Mouse (Mus musculus) 3134 (cell line): ENCODE results near the gene Hs3st1.
"Not testable (repeated sequence)": the region's sequence is repeated elsewhere in the genome, so short reads cannot be mapped to it uniquely, and the experiment has no call there.

Experiments
- DNase-seq: peaks from one replicate; pipeline ENCODE4 v3.0.0-alpha.2; 2011; ENCODE audit warnings: low spot score; ENCODE audit not compliant: insufficient read length; ENCODE audit errors: extremely low read depth

The Hs3st1 gene

GRCm38 (mm10) chr5:39755375-39755774, at the start of gene Hs3st1:
Gene Hs3st1, minus strand, starts transcription at chr5:39755475.
- DNase-seq: not testable (repeated sequence)

DNA sequence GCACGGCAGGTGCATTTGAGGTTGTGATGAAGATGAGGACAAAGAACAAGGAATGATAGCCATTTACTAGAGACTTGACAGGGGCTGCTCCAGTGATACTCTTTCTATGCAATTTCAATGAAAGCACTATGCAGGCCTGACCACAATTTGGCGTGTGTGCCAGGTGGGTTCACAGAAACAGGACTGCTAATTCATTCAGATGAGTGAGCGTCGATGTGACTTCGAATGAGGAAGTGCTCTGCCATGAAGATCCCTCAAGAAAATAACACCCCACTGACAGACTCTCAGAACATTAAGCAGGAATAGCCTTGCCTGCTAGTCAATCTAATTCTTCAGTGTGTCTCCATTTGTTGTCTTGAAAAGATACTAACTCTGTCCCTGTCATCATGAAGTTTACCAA, 49.4 kb upstream of the Hs3st1 start:
- DNase-seq: no peak

- DNase-seq: no peak
Observed at GRCm38 (mm10) chr5:39803941-39804340, 48.7 kb upstream of the Hs3st1 start.

- DNase-seq: no peak
Observed at GRCm38 (mm10) chr5:39803457-39803856, 48.2 kb upstream of the Hs3st1 start.

- no peak for DNase-seq
Observed at GRCm38 (mm10) chr5:39802110-39802509, 46.8 kb upstream of the Hs3st1 start.

GRCm38 (mm10) chr5:39777094-39777710, 21.9 kb upstream of the Hs3st1 start:
- DNase-seq: no peak

DNA sequence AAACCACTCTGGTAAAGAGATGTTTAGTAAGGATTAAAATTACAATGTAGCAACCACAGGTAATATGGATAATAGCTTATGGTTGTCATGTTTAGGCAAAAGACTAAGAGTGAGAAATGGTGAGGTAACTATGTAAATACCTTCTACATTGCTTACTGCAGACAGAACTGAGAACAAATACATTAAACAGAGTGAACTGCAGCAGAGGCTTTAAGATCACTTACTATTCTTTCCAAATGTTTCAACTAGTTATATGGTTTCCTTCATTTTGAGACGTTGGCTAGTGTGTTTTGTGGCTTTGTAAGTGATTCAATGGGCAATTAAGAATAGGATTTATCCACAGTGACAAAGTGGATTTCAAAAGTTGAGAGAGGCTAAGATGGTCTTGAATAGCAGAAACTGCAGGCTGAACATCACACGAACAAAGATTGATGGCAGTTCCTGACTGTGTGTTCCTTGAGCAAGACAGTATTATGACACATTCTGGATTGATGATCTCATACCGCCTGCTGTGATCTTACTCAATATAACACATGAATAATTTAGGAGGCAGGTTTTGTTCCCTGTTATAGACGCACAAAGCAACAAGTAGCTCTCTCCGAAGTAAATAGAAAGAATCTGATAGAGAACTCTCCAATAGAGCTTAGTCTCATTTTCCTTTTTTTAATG, 16.5 kb upstream of the Hs3st1 start:
- no peak for DNase-seq

DNA sequence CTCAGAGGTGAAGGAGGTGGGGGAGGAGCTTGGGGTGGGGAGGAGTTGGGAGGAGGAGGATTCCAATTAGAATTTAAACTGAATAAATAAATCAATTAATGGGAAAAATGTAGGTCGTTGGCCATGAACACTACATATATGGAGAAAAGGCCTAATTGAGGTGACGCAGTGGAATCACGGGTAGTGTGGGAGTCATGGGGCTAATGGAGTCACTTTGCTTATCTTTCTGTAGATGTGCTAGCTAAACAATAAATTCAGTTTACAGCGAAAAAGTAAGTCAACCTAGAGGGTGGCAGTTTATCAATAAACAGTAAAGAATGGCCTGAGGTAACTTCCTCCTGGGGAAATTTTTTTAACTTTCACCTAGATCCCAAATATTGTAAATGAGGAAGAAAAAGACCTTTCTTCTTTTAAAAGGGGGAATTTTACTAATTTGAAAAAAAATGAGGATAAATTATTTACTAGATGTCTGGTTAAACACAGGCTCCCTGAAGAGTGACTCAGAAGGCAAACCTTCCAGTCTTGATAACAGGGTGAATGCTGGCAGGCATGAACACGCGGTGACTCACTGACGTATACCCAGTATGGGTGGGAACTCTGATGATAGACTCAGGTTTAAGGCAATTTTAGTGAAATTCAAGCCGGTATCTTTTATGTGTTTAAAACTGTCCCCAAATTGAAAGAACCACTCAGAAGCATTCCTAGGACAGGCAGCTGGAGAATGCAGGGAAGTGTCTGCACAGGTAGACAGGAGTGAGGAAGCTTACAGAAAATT, 6.6 kb upstream of the Hs3st1 start:
- no peak for DNase-seq

DNA sequence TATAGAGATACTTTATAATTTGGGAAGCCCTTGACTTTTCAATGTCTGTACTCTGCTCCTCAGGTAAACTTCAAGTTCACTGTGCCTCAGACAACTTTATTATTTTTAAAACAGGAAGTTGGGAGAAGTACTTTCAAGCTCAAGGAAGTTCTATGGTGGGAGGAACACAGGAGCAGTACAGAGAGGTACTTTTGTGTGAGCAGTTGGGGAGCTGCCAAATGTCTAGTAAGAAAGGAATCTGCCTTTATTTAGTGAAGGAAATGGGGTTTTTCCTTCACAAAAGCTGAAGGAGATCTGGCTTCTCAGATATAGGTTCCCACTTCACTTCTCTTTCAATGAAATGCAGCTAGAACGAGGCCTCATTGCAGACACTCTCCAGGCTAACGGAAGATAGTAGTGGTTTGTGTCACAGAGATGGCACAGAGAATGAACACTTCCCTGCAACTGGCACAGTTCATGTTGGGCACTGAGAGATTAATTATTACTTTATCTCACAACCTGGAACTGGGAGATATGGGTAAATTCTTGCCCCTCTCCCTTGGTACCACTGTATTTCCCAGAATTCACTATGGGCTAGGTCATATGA, 3.7 kb upstream of the Hs3st1 start:
- DNase-seq: no peak

DNA sequence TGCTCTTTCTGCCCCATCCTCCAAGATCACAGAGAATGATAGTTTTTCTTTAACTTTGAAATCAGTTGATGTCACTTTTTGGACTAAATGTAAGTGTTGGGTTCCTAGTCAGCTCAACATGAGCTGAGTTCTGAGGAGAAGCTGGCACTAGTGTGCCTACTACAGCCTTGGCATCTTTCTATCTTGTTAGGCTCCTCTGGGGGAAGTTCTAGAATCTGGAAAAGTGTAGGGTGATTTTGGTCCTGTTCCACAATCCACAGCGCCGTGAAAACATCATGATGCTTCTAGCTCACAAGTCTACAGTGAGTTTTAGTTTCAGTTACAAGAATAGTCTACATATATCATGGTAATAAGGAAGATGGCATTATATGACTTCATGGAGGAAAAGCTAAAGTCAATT, 18.4 kb downstream of the Hs3st1 start:
- DNase-seq: no peak

DNA sequence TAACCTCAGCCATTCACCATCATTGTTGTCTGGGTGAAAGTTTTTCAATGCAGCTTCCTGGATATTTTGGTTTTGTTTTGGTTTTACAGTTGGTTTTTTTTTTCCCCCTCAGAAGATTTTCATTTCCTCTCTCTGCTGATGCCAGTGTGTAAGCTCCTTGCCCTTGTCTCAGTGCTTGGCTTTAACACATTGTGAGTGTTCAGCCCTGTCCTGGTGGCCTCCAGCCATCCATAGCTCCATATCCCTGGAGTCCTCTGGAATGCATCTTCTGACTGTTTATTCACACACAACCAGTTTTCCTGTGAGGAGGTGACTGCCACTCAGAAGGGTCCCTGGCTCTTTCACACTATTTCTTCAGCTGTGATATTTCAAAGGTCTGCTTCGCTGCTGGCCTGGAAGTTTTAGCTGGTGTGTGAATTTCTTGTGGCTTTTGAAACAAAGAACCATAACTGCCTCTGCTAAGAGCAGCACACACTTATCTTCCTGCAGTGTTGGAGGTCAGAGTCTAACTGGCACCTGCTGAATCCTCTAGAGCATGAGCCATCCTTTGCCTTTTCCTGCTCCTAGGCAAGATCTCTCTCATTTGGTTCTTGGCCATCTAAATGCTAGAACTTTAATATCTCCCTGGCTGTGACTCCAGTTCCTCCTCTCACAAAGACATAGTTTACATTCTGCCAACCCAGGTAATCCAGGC, 21.4 kb downstream of the Hs3st1 start:
- DNase-seq: no peak

GRCm38 (mm10) chr5:39733013-39733749, 22.1 kb downstream of the Hs3st1 start:
- DNase-seq: no peak

GRCm38 (mm10) chr5:39715694-39716550, 39.4 kb downstream of the Hs3st1 start:
- DNase-seq: no peak

DNA sequence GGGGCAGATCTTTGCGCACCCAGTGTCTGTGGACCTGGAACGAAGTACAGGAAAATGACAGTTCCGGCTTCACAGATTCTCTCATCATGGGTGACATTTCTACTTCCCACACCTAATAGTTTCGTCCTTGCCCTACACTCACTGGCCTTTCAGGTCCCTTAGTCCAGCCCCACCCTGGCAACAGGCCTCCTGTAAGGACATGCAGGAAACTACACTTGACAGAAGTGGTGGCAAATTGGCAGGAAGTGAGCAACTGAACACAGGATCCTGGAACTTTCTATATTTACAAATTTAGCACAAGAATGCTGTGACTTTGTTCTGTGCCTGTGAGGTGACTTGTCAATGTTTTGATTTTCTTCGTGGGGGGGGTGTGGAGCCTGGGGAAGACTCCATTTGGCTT, 40.1 kb downstream of the Hs3st1 start:
- DNase-seq: no peak

DNA sequence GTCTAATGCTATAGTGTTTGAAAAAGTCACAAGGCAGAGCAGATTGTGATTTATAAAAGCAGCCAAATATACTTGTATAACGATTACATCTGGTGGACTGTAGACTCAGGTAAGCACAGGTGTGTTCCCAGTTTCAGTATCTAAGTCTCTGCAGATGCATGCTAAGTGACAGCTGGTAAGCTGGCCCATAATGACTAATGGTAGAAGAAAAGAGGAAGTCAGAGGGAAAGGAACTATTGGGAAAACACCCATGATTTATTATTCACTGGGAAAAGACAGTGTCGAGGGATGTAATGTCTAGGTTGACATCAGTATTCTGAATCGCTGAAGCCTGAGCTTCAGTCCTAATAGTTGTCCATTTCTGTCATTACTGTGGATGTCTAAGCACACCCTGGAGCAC, 49.7 kb downstream of the Hs3st1 start:
- no peak for DNase-seq

DNA sequence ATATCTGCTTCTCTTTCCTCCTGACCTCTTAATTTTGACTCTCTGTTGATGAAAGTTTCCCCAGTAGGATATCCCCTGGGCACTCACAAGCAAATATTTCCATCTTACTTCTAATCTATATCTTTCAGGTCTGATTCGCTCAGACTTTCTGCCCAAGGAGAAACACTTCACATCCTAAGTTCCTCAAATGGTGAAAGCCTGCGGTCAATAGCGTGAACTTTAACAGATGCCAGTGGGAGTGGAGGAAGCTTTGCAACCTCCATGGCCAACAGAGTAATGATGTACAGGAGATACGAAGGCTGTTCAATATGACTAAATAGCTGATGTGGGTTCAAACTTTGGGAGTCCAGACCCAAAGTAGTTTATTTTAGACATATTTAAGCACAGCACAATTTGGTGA, 94.4 kb downstream of the Hs3st1 start:
- DNase-seq: no peak

DNA sequence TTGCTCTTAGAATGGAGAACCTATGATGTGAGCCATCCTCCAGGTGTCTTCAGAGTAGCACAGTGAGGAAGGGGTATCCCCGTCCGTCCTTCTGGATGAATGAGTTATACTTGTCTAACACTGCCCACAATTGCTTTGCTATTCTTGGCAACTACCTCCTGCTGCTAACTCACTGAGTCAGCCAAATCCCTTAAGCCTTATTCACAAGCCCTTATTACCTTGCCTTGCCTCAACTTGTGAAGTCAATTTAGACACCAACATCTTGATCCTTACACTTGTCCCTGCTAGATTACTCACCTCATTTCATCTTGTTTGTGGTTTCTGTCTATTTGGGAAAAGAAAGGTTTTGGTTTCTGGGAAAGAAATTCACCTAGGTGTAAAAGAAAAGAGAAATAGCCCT, 95.9 kb downstream of the Hs3st1 start:
- DNase-seq: no peak

DNA sequence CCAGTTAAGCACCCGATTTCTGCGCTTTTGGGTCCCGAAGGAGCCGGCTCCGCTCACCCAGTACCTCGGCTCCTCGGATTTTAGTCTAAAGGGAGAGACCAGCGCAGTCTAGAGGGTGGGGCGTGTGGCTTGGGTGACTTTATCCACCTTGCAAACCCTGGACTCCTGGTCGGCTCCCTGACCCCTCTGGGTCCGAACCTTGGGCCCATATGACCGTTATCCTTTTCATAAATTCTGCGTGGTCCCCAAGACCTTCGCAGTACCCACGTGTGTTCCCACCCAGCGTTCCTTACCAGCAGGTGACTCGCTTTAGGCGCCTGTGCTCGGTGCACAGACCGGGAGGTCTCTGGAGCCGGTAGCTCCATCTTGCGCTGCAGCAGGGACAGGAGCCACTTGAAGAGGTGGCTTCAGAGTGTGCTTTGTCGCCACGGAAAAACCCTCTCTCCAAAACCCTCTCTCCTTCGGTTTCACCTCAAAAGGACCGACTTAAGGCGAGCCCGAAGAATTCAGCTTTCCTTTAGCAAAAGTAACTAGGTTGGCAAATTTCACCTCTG, 110.4 kb downstream of the Hs3st1 start:
- no peak for DNase-seq
